Mouse (Mus musculus): ENCODE results near the gene Bola3.

- no peak for TF ChIP-seq USF1 (IDR thresholded peaks at IDR 0.05; ENCODE audit: low read depth)
- TF ChIP-seq CTCF (IDR thresholded peaks at IDR 0.05; ENCODE audit: control insufficient read depth, insufficient read depth, insufficient read length) = no peak
- TF ChIP-seq MAX (IDR thresholded peaks at IDR 0.05) = no peak
- TF ChIP-seq CEBPB (IDR thresholded peaks at IDR 0.05; ENCODE audit: low read depth) = no peak
These were observed 37.7 kb upstream of the Bola3 start for GRCm38 (mm10) chr6:83311206-83311605.
